Mouse (Mus musculus) lung, adult 2 months (tissue): ENCODE results near the gene Gm5431.

ENCODE experiments used
- CTCF ChIP-seq: fragments of 200-500 bp; IDR thresholded peaks from 2 replicates; pipeline ENCODE4 v1.5.1; 2011; ENCODE audit warnings: mild to moderate bottlenecking, low read length, control low read depth; ENCODE audit not compliant: insufficient read depth
- POLR2A ChIP-seq: fragments of 200-500 bp; IDR thresholded peaks from 2 replicates; pipeline ENCODE4 v1.6.1; 2011; ENCODE audit warnings: low read depth, mild to moderate bottlenecking, control low read depth, low read length, borderline replicate concordance; ENCODE audit errors: extremely low read depth

DNA sequence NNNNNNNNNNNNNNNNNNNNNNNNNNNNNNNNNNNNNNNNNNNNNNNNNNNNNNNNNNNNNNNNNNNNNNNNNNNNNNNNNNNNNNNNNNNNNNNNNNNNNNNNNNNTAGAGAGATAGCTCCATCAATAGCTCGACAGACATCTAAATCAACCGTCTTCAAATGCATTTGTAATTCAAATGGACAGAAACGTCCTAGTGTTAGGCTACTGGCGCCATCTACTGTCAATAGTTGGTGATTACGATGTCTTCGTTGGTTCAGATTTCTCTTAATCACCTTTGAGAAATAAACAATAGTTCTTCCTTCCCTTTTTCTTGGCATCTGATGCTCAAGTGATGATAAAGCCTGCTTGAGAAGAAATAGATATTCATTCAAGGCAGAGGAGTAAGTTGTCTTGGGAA, 43.0 kb downstream of the Gm5431 start:
- TF ChIP-seq CTCF = peak; percentile 55; the same call in 1 of the 2 replicates
- TF ChIP-seq POLR2A = no peak
